Mouse (Mus musculus): ENCODE data around the gene Sall4.

Sall4 gene

DNA sequence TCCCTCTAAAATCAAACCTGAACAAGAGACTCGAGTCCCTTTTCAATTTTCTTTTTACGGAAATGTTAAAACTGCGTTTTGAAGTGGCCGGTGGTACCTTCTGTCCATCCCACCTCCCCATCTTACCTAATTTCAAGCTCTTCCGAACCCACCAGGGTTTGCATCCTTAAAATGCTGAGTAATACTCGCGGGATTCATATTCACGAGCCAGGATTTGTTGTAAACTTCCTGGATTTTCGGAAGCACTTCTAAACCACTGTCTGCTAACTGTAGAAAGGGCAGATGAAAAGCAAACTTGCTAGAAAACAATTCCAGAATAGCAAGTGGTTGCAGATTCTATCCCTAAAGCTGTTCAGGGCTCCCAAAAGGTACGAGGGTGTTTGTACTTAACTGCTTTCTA lies at the start of gene Sall4:
Sall4 (minus strand) TSS at position 362 of the 400 bp plus-strand sequence.
- no peak for DNase-seq (ENCODE audit: extremely low read depth, low read depth, low spot score)

DNA sequence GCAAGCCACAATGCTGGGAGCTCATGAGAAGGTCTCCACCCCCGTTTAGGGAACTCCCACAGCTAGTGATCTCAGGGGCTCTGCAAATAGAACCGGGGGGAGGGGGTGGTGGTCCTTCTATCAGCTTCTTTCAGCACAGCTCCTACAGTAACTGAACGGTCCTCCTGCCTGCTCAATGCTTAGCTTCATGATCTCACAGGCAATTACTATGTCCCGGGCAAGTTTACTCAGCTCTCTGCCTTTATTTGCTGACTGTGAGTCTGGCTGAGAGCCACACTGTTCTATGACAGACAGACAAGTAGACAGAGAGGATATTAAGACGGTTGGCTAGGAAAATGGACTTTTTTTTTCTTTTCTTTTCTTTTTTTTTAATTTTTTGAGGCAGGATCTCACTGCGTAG lies 45.5 kb upstream of the Sall4 start:
- no peak for DNase-seq (ENCODE audit: extremely low read depth, low read depth, low spot score)

DNA sequence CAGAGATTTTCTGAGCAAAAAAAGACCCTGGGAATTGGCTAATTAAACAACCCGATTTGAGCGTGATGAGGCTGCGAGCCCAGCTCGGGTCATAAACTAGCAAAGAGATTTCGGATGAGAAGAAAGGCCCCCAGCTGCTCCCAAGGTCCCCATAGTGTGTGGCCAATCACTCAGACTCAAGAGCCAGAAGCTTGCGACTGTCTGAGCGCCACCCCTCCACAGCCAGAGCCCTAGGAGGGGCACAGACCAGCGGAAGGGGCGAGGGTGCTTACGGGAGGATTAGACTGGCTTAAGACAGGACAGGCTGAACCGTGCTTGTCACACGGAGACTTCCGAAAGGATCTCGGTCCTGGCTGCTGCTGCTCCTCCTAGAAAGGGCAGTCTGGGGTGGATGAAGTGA lies 42.2 kb upstream of the Sall4 start:
- DNase-seq (ENCODE audit: extremely low read depth, low read depth, low spot score), result no peak

DNA sequence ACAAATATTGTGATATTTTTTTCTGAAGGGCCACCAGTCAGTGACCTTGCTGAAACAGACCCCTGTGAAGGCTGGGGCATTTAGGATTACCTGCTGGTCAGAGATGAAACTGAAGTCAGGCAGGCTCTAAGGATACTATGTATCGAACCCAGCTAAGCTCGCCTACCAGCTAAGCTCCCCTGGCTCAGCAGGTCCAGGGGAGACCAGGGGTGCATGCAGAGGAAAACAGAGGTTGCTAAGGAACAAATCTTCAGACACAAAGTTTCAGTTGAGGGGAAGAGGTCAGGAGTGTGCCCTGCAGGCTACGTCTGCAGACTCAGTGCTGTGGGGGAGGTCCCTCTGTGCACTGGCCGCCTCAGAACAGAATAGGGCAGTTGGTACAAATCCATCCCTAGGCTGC lies 39.9 kb upstream of the Sall4 start:
- DNase-seq (ENCODE audit: extremely low read depth, low read depth, low spot score), result no peak

DNA sequence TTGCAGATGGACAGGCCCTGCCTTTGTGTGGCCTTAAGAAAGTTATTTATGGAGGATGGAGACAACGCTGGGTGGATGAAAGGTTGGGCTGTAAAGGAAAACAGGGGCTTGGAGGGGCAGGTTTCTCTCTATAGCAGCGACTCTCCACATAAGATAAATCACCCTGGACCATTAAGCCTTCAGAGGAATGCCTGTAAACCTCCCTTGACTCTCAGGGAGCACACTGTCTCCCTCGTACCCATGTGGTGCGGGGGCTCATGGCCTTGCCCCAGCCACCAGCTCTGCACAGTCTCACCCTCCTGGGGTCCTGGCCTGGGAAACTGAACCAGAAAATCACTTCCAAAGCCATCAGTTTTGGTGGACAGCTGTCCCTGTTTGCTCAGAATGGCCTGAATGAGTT lies 36.1 kb upstream of the Sall4 start:
- DNase-seq (ENCODE audit: extremely low read depth, low read depth, low spot score), result no peak

DNA sequence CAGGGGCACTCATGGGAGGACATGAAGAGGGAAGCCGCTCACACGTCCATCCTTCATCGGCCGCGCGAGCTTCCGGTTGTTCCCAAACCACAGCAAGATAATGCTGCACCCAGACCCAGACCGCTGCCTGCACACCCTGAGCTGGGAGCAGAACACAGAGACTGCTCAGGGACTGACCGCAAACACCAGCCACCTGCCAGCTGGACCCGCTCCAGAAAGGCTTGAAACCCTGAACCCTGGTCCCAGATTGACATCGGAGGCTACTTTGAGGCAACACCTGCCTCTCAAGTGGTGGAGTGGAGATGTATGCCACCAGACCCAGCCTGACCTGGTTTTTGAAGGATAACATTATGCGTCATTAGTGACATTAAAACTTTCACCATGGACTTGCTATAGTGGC lies 31.6 kb upstream of the Sall4 start:
- DNase-seq (ENCODE audit: extremely low read depth, low read depth, low spot score), result no peak

DNA sequence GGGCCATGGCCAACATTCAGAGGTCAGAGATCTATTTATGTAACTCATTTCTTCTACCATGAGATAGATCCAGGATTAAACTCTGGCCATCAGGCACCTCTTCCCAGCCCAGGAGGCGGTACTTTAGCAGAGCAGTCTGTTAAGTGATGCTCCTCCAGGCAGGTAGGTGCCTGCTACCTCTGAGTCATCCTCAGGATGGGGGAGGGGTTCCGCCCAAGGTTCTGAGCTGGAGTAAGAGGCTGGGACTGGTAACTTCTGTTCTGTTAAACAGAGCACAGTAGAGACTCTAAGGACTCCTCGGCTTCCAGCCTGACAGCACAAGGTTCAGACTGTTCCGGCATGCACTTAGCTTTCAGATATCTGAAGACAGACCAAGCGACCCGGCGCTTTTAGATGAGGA lies 31.2 kb upstream of the Sall4 start:
- no peak for DNase-seq (ENCODE audit: extremely low read depth, low read depth, low spot score)

DNA sequence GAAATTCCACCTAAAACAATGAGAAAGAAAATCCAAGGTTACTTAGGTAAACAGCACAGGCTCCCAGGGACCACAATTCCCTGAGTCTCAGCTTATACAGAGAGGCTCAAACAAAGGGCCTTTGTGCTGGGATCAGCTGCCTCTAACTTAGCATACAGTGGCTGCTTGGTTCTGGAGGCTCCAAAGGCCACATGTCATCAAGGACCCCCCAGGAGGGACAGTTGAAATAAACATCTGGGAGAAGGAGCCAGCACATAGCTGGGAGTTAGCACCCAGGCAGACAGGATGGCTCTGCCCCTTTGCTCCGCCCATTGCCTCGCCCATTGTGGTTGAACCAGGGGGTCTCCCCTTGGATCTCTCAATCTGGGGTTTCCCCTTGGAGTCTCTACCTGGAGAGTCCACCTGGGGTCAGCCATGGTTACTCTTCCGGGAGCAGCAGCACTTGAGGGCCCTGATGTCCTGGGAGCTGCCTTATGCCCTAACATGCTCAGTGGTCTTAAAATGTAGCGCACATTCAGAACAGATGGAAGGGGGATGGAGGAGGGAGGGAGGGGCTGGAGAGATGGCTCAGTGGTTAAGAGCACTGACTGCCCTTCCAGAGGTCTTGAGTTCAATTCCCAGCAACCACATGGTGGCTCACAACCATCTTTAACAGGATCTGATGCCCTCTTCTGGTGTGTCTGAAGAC lies 23.5 kb upstream of the Sall4 start:
- no peak for DNase-seq (ENCODE audit: extremely low read depth, low read depth, low spot score)

DNA sequence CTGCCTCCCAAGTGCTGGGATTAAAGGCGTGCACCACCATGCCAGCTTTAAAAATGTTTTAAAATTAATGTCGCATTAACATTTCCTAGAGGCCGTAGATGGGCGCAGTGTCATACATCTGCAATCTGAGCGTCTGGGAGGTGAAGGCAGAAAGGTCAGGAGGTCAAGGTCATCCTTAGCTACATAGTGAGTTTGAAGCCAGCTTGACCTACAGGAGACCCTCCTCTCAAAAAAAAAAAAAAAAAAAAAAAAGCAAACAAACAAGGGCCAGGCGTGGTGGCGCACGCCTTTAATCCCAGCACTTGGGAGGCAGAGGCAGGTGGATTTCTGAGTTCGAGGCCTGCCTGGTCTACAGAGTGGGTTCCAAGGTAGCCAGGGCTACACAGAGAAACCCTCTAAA lies 18.4 kb upstream of the Sall4 start:
- no peak for DNase-seq (ENCODE audit: extremely low read depth, low read depth, low spot score)

DNA sequence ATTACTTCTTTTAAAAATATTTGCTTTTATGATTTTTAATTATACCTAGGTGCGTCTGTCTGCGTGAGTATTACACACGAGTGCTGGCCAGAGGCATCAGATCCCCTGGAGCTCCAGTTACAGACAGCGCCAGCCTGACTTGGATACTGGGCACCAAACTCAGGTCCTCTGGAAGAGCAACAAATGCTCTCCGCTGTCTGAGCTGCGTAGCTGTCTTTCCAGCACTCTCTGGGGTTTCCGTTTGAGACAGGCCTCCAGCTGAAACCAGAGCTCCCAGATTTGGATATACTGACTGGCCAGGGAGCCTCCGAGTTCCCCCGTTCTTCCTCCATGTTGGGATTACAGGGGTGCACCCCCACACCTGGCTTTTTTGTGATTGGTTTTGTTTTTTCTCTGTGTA lies 12.9 kb upstream of the Sall4 start:
- DNase-seq (ENCODE audit: extremely low read depth, low read depth, low spot score), result no peak

DNA sequence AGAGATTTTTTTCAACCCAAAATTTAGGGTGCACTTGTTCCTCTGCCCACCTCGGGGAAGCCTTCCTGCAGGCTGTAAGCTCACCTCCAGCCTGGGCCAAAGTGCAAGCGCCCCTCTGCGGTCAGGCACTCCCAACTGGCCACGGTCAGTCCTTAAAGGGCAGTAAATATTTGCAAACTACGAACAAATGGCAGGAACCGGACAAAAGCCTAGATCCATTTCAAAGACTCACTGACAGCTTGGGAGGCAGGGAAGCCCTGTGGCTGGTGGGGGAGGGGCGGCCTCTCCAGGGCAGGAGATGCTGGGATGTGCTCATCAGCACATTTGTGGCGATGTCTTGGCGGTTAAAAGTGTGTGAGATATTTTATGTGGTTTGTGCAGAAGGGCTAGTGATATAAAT lies 12.3 kb upstream of the Sall4 start:
- no peak for DNase-seq (ENCODE audit: extremely low read depth, low read depth, low spot score)

DNA sequence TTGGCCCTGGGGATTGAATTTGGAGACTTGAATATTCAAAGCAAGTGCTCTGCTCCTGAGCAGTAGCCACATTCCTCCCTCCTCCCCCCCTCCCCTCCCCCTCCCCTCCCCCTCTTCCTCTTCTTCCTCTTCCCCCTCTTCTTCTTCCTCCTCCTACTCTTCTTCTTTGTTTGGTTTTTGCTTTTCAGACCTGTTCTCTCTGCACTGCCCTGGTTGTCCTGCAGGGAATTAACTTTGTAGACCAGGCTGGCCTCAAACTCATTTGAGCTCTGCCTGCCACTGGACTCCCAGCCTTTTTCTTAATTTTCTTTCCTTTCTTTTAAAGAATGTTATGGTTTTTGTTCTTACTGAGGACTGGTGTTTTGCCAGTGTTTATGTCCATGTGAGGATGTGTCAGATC lies 9.7 kb upstream of the Sall4 start:
- no peak for DNase-seq (ENCODE audit: extremely low read depth, low read depth, low spot score)

DNA sequence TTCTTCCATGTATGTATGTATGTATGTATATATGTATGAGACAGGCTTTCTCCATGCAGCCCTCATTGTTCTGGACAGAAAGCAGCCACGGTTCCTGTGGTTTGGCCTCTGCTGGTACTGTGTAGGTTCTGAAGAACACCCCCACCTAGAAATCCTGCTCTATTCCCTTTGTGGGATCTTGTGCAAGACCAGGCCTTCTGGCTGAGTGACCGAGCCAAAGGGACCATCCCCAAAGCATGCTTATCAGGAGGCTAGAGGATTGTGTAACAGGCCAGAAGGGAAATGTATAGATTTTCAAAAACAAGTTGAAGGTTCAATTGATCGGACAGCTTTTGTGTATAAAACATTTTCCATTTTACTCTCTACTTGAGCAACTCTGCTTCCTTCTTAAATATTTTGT lies 8.5 kb upstream of the Sall4 start:
- DNase-seq (ENCODE audit: extremely low read depth, low read depth, low spot score), result no peak

DNA sequence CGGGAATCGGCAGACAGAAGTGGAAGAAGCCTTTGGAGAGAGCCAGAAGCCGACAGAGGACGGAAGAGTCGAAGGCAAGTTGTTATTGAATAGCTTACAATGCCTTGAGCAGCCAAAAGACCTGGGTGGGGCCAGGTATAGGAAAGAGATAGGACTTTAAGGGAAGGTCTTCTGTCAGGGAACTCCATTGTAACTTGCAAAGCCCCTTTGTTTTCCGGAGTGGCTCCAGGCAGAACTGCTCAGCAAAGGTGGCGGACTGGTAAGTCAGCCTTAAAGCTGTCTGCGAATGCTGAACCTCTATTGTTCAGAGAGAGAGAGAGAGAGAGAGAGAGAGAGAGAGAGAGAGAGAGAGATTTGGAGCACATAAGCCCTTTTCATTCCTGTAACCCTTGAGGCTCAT lies 1.5 kb upstream of the Sall4 start:
- DNase-seq (ENCODE audit: extremely low read depth, low read depth, low spot score), result no peak

DNA sequence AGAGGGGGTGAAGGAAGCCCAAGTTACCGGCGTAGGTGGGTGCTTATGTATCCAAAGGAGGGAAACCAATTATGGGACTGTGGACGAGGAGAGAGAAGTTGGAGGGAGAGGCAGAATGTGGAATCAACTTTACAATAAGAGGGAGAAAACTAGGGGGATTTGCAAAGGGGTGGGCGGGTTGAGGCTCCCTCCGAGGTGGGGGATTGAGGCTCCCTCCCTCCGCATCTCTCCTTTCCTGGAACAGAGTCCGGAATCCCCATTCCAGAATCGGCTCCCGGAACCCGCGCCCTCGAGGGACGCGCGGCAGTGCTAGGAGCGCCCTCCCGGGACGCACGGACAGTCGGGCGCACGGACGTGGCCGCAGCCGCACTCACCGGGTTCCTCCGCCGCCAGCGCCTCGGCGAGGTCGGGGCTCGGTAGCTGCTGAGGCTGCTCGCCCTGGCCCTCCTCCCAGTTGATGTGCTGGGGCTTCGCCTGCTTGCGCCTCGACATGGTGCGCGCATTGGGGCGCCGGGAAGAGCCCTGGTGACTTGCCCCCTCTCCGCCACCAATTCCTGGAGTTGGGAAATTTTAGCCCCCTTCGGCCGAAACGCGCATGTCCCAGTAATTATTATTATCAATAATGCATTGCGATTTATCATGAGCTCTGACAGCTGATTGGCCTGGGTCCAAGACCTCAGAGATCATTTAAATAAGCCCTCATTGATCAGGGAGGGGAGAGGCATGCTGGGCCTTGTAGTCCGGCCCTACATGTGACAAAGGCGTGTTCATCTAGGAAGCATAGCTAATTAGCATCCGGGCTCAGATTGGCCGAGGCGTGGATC lies 993 bp downstream of the Sall4 start:
- no peak for DNase-seq (ENCODE audit: extremely low read depth, low read depth, low spot score)

DNA sequence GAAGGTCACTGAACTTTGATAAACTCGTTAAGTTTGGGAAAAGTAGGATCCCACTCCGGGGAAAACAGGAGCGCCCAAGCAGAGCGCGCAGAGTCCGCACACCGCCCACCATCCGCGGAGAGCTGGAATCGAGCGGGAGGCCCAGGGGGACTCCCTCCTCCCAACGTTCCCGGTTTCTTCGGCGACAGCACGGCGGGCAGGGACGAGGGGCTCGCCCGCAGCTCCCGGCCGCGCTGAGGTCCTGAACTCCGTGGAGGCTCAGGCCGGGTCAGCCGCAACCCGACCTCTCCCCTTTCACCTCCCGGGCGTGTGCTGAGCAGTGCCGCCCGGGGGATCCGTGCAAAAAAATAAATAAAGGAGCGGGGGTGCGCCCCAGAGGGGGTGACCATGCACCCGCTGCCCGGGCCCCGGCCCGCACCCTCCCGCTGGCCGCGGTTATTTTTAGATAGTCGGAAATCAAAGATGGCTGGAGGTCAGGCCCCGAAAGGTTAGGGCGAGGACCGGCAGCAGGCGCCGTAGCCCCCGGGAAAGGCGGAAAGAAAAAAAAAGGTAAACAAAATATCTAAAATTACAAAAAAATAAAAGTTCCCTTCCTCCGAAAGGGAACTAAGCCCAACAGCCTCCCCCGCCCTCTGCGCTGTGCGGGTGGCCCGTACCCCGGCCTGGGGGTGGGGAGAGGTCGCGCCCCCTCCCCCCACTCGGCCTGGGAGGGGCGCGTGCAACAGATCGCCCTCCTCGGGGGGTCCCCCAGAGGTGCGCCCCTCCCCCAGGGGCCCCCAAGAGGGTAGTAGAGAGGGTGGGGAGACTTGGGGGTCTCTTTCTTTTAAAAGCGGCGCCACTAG lies 1.8 kb downstream of the Sall4 start:
- no peak for DNase-seq (ENCODE audit: extremely low read depth, low read depth, low spot score)

DNA sequence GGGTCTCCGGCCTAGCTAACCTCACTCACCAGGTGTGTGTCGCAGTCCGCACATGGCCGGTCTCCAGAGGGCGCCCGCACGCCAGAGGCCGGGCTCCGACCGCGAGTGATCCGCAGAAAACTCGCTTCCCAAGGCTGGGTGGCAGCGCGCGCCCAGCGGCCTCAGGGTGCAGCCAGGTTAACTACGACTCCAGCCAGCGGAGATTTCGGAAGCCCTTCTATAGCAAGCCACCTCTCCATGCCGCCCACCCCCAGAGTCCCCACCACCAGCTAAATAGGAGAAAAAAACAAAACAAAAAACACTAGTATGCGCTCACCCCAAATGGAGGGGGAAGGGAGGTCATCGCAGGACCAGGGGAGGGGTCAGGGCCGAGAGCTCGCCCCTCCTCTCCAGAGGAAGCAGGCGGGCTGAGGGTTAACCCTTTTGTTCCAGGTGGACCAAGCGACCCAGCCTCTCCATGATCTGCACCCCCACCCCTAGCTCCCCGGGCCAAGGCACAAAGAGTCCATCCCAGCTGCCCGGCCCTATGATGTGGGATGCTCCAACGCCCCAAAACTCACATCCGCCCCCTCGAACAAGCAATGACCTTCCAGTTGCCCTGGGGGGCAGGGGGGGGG lies 2.6 kb downstream of the Sall4 start:
- no peak for DNase-seq (ENCODE audit: extremely low read depth, low read depth, low spot score)

DNA sequence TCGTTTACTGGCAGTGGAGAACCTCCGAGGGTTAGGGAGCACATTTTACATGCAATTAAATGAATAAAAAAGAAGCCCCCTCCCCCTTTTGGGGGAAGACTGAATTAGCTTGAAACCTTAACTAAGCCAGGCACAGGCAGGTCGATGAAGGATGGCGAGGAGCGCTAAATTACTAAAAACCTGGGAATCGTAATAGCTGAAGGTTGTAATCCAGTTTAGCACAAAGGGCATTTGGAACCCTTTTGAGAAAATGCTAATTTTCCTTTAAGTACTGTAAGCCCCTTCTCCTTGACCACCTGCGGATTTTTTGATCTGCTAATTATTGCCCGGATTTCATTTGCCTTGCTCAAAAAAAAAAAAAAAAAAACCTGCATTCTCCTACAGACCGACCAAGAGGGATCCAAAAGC lies 3.3 kb downstream of the Sall4 start:
- no peak for DNase-seq (ENCODE audit: extremely low read depth, low read depth, low spot score)

DNA sequence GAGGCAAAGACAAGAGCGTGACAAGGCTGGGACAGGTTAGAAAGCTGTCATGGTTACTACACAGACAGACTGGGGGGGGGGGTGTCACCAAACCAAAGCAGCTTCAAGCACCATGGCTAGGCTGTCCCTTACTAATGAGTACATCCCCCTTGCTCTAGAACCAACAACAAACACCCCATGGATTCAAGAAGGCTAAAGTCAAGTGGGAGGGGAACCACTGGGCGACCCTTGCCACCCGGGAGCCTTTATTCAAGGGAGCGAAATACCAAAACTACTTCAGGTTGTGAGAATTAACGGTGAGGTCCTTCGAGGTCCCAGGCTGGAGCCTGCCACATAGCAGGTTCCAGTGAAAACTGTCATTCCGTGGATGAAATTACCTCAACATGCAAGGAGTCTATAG lies 4.0 kb downstream of the Sall4 start:
- DNase-seq (ENCODE audit: extremely low read depth, low read depth, low spot score), result no peak

DNA sequence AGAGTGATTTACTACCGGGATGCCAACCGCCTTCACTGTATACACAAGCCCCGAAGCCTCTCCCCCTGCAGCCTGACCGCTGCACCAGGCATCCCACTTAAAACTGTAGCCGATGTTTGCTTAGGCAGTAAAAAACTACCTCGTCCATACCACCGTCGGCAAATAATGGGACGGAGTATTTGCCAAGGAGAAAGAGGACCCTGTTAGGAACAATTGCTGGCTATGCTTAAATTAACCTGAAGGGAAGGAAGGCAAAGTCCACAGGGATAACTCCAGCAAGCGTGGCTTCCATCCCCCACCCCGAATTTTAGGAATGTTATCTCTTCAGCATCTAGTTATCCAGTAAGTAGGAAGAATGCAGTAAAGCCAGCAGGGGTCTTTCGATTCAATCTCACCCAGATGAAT lies 5.3 kb downstream of the Sall4 start:
- DNase-seq (ENCODE audit: extremely low read depth, low read depth, low spot score), result no peak

DNA sequence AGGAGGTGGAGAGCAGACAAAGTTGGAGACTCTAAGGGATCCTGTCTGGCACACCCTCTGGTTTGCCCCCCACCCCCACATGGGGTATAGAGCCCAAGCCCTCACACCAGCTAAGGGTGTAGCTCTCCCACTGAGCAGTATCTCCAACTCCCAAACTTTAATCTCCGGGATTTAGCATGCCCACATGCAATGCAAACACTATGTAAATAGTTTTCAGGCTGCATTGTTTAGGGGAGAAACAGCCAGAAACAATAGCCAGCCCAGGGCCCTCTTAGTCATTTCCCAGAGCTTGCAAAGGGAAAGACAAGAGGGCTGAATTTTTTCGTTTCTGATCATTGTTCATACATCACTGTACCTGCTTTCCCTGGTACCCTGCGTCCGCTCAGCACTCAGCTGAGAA lies 5.8 kb downstream of the Sall4 start:
- no peak for DNase-seq (ENCODE audit: extremely low read depth, low read depth, low spot score)
